Mouse (Mus musculus) macrophage (primary cell): Measurements from ENCODE around the gene Grid2. TPM values are rescaled to one million over a fixed set of nuclear protein-coding genes. Genes with fewer than 3 reads are reported as not detected.

Source experiments
- H3K27ac ChIP-seq: fragments of 350-480 bp; formaldehyde crosslinking; 2 replicates; pipeline ENCODE4 v1.9.0; 2021
- H3K36me3 ChIP-seq: fragments of 350-480 bp; formaldehyde crosslinking; 2 replicates; pipeline ENCODE4 v1.9.0; 2021; ENCODE audit errors: inconsistent target
- H3K4me3 ChIP-seq: fragments of 350-480 bp; formaldehyde crosslinking; 2 replicates; pipeline ENCODE4 v1.9.0; 2021; ENCODE audit errors: inconsistent target
- H3K79me2 ChIP-seq: fragments of 350-480 bp; formaldehyde crosslinking; 2 replicates; pipeline ENCODE4 v1.9.0; 2021; ENCODE audit errors: inconsistent target
- WGBS: methylation state at CpG from one replicate; pipeline ENCODE4 v1.1.7; 2026; ENCODE audit warnings: inconsistent platforms; ENCODE audit not compliant: missing documents; 5-methylcytosine and 5-hydroxymethylcytosine counted together
- polyA plus RNA-seq: library from polyadenylated mRNA; stranded (reverse); fragments of 250-400 nt; gene quantifications from 3 replicates; pipeline ENCODE4 v1.2.4, GENCODE M21; 2018; ENCODE audit warnings: inconsistent platforms

Grid2 gene
- polyA plus RNA-seq, 1 experiment from 2014 or later, result not detected

DNA sequence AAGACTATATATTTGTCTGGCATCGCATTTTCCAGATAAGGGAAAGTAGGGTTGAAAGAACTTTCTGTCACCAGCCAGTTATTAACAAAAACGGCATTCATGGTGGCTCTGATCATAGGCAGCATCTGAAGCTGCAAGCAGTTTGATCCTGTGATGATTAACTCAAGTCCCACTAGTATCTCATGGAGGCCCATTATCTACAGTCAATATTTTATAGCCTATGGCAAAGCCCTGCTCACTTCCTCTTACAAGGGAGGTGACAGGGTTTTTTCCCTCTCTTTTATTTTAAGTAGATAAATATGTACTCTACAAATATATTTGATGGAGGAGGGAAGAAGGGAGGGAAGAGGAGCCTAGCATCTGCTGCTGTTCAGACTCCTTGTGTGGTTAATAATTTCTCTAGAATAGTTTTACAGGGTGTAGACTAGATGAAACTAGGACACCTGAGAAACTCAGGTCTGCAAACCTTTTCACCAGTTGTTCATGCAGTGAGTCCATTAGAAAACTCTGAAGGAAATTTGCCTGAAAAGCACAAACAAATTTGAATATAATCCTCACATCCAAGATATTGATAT lies 1487.3 kb downstream of the Grid2 start:
- 79% methylated on average over 2 of the region's 2 CpGs for WGBS

More for the DNA sequence above, 1487.3 kb downstream of the Grid2 start:
- Histone ChIP-seq H3K79me2 (no peaks in the 10 kb centered on the region), H3K36me3 (no peaks in the 10 kb centered on the region), H3K27ac (no peak overlapping the region), H3K4me3 (no peak overlapping the region)
